Mouse (Mus musculus) retina, postnatal 7 days (tissue): ENCODE results near the gene Cdk5rap1.

ENCODE experiments used
- DNase-seq: peaks from one replicate; pipeline ENCODE4 v3.0.0-alpha.2; 2012; ENCODE audit warnings: low read depth, low spot score

Gene Cdk5rap1

GRCm38 (mm10) chr2:154372842-154373500, at the start of gene Cdk5rap1:
TSS of gene Cdk5rap1 (minus strand) at chr2:154373010.
- no peak for DNase-seq

GRCm38 (mm10) chr2:154422181-154422580, 49.4 kb upstream of the Cdk5rap1 start:
- no peak for DNase-seq

GRCm38 (mm10) chr2:154420942-154421731, 48.3 kb upstream of the Cdk5rap1 start:
- peak; percentile 76 for DNase-seq

DNA sequence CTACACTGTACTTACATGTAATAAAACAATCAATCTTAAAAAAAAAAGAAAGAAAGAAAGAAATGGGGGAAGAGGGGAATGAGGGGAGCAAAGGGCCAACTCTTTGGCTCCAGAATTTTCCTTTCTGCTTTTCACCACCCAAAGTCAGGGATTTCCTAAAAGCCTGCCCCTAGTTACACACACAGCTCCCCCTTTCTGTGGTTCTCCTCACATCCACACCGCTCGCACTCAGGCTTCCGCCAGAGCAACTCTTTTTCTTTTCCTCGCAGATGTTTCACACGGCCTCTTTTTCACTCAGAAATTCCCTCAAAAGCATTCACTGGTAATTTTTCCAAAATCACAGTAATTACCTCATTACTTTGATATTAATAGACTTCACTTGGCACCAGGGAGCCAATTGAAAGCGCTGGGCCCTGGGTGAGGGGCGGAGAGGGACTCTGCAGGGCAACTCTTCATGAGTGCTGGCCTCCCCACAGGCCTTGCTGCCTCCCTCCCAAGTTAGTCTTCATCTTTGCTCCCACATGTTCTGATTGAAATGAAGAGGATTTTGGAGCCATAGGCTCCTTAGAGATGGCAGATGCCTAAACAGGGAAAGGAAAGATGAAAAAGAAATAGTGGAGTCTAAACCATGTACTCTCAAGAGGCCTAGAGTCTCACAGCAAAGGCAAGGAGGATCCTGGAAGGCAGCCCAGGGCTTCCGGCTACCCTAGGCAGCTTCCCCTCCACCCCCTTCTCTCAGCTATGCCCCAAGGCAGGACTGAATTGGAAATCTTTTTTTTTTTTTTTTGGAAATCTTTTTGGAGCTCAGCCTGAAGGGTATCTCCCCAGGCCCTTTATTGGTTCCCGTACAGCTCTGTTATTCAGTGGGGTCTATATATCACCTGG, 47.1 kb upstream of the Cdk5rap1 start:
- DNase-seq: no peak

GRCm38 (mm10) chr2:154418001-154418400, 45.2 kb upstream of the Cdk5rap1 start:
- no peak for DNase-seq

DNA sequence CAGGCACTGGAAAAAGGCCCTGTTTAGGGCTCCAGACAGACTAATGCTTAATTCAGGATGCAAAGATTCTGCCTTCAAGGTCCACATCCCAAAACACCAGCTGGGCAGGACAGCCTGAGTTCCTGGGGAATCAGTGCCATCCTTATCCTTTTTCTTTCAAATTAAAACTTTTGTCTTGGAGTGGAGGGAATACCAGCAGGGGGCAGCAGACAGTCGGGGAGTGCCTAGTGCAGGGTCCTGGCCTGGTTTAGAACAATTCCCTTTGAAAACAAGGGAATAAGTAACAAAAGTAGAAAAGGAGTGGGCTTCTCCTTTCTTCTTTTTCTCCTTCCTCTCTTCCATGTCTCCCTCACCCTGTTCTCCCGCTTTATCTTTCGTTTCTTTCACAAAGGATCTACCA, 44.3 kb upstream of the Cdk5rap1 start:
- peak; percentile 61 for DNase-seq

DNA sequence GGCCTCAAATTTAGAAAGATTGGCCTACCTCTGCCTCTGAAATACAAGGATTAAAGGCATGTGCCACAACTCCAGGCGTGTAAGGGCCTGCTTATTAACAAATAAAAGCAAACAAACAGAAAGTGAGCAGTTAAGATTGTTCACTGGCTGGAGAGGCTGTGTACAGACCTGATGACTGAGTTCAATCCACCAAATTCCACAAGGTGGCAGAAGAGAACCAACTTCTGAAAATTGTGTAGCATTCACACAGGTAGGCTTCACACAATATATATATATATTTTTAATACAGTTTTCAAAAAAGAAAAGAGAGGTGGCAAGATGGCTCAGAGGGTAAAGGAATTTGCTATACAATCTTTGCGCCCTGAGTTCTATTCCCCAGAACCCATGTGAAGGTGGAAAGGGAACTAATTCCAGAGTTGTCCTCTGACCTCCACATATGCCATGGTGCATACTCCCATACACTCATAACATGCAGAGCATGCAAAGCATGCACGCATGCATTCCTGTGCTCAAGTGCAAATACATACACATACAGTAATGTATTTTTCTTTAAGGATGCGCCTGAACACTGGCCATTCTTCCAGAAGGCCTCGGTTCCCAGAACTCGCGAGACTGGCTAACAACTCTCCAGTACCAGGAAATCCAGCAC, 39.3 kb upstream of the Cdk5rap1 start:
- peak; percentile 60 for DNase-seq

DNA sequence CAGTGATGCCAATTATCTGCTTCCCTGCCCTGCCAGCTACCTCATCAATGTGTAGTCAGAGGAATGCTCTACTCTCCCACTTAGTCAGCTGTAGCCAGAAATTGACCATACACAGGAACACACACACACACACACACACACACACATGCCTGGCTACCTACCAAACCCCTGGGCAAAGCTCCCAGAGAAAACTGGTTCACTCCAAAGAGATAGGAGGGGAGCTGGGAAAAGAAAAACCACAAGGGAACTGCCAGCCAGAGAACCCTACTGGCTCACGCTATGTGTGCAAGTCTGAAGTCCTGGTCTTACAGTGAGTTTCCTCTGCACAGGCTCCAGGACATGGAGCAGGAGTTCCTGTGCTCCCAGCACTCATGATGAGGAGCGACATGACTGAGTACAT, 37.5 kb upstream of the Cdk5rap1 start:
- DNase-seq: no peak

DNA sequence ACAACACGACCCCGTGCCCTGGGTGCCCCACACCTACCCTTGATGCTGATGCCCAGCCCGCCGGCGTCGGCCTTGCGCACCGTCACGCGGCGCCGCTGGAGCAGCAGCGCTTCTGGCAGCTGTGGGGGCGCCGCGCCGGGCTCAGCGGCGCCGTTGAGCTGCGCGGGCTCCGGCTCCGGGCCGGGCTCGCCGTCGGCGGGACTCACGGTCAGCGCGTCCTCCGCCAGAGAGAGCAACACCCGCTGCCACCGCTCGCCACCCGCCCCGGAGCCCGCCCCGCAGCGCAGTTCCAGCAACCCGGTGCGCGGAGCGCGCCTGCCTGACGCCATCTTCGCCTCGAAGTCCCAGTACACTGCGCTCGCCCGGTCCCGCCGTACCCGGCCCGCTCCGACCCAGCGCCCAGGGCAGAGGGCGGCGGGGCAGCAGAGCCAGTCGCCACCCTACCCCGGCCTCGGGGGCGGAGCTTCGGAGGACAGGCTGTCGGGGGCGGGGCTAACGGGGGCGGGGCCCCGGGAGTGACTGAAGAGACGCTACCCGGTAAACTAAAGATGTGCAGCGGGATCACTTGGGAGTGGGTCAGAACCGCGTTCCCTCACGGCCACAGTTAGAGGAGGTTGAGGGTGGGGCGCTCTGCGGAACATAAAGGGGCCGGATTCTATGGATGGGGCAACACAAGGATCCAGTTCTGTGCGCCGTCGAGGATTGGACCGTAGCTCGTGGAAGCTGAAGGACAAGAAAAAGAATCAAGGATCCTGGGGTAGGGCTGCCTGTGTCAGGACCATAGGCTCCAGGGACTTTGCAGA, 35.0 kb upstream of the Cdk5rap1 start, which contains the start of gene Snta1:
Gene Snta1, minus strand, starts transcription at position 457 of the 803 bp plus-strand sequence.
- DNase-seq: peak; percentile 78

- no peak for DNase-seq
Measured at GRCm38 (mm10) chr2:154407063-154407642, 34.3 kb upstream of the Cdk5rap1 start.

DNA sequence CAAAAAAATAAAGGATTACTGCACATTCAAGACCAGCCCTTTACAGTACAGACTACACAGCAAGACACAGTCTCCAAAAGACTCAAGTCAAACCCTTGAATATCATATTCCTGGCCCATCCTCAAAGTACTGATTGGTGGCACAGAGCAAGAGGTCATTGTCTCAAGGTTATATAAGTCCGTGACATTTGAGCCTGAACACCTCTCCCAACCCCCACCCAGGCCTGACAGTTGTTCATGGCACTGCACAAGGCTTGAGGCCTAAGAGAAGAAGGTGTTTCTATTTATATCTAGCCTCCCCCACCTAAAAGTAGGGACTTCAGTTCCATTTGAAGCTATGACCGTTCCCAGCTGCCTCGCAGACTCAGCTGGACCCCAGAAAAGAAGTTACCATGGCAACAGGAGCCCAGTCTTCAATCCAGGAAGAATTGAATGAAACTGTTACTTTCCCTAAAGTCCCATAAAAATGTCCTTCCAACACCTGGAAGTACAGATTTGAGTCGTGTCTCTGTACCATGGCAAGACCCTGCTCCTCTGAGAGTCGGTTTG, 32.7 kb upstream of the Cdk5rap1 start:
- DNase-seq: no peak

DNA sequence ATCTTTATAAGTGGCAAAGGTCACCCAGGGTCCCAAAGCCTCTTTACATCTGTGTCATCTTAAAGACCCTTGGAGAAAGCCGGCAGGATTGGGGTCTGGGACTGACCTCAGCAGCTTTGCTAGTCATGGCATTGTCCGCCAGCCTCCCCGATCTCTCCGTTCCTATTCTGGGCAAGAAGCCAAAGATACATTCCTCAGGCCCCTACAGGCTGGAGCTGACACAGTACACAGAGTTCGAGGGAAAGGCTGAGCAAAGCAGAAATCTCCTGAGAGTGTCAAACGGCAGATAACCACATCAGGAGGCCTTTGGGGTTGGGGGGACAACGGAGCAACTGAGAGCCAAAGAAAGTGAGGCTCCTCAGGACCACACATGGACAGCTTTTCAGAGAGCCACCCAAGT, 30.0 kb upstream of the Cdk5rap1 start:
- no peak for DNase-seq

DNA sequence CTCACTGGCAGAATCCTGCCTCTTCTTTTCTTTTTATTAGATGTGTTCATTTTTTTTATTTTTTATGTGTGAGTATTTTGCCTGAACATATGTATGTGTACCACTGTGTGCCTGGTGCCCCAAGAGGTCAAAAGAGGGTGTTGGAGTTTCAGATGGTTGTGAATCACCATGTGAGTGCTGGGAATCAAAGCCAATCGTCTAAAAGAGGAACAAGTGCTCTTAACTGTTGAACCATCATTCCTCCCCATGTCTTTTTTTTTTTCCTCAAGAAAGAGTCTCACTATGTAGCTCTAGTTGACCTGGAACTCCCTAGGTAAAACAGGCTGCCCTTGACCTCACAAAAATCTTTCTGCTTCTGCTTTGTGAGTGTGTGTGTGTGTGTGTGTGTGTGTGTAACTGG, 29.2 kb upstream of the Cdk5rap1 start:
- DNase-seq: no peak

DNA sequence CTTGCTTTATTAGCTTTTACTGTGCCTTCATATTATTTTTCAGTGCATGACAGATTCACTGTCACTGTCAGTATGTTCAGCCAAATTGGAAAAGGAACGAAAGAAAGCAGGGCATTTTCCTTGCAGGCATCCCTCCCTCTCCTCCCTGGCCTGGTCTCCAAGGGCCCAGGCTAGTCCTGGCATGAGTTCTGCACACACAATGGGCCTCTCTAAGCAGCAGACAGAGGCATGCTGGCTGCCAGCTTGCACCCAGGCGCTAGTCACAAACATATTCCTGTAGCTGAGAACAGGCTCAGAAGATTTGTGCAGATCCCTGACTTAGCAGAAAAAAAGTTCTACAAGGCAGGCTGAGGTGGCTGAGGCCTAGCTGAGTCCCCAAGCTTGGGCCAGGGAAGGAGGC, 26.5 kb upstream of the Cdk5rap1 start:
- DNase-seq: no peak

DNA sequence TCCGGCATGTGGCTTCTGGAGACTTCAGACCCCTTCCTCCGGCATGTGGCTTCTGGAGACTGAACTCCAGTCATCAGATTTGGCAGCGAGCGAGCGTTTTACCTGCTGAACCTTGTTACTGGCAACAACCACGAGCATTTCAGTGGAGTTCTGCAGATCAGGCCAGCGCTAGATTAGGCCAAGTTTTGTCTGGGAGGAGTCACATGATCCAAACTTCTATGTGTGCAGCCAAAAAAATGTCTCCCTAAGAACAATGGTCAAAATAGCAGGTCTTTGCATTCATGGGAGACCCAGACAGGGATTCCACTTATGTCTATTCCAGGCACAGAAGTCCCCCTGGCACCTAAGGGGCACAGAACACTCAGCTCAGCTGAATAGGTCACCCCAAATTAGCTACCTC, 25.5 kb upstream of the Cdk5rap1 start:
- DNase-seq: no peak

DNA sequence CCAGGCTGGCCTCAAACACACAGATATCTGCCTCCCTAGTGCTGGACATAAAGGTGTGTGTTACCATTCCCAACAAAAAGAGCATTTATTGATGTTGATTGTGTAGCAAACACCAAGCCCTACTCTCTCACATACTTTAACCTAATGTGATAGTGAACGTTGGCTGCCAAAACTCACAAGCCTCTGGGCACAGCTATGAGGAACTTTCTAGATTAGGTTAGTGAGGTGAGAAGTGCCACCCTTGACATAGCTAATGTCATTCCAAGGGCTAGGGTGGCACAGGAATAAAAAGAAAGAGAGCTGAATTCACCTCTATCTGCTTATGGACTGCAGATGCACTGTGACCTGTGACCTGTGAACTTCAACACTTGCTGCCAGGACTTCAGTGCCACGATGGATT, 23.7 kb upstream of the Cdk5rap1 start:
- no peak for DNase-seq

DNA sequence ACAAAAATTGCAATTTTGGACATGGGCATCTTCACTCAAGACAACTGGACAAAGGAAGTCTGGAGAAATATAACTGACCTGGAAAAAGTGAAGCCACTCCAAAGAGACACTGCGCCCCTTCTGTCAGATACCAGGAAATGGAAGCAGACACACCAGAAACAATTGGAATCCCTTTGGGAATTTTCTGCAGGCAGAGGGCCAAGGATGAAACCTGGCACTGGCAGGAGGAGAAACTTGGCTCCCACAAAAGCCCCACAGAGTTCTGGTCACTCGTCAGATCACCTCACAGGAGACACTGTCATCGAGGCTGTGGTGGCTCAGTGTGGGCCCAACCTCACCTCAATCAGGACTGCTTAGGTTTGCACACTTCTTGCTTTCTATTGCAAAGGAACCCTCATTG, 21.8 kb upstream of the Cdk5rap1 start:
- no peak for DNase-seq

DNA sequence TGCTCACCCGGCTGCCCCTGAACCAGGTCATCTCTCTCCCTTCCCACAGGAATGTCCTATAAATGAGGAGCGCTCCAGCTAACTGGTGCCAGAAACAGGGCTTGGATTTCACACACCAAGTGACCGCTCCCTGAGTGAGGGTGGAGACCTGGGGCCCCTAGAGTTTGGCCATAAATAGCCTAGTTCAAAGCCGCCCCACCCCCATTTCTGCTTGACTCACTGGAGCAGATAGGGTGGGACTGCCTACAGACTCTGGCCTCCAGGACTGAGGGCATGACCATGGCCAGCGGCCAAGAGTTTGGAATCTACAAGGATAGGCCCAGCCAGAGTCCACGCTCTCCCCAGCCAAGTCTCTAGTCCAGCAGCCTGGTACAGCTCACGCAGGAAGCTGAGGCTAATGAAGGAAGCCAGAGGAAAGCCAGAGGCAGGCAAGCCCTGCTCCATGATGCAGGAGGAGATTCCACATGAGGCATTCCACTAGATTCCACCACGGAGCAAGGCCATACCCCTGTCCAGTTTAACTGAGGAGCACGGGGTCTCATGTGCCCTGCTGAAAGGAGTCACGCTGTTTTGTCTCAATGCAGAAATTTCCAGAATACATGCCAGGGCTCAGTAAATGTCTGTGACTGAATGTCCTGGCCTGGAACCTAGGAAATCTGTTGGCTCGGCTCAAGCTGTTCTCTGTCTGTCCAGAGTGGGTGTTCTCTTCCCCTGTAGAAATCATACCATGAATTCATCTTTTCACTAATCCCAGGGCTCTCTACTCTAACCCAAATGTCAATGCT, 17.6 kb upstream of the Cdk5rap1 start:
- no peak for DNase-seq

- no peak for DNase-seq
Measured at GRCm38 (mm10) chr2:154379103-154379502, 6.3 kb upstream of the Cdk5rap1 start.
